Mouse (Mus musculus): ENCODE measurements around the gene Pank4. TPM values are rescaled to one million over a fixed set of nuclear protein-coding genes. Genes with fewer than 3 reads are reported as not detected.

Pank4 gene
- polyA plus RNA-seq, 1 experiment from 2014 or later: 56.0 TPM

DNA sequence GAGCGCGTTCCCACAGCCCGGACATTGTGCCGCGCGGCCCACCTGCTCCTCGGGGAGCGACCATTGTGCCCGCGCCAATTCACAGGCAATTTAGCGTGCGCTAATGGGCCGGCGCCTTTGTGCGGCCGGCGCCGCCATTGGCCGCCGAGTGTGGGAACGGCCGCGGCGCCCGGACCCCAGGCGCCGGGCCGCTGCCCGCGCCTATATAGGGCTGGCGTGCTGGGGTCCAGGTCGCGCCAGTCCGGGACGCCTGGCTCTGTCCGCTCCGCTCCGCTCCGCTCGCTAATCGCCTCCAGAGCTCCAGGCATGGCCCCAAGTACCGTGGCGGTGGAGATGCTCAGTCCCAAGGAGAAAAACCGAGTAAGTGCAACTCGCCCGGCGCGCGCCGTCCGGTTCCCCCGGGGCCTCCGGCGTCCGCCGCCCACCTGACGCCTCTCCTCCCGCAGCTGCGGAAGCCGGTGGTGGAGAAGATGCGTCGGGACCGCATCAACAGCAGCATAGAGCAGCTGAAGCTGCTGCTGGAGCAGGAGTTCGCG lies 3.2 kb upstream of the Pank4 start, which contains the start of gene Hes5:
Gene Hes5 (plus strand): TSS at position 234 of the 536 bp plus-strand sequence.
- Histone ChIP-seq H3K4me2 (replicated peaks) (peak within 1 kb of the TSS; percentile 77), H3K4me3 (peak within 1 kb of the TSS; percentile 44), H3K4me1 (peaks cover 51% of the 10 kb centered on the region), H3K27me3 (peaks cover 68% of the 10 kb centered on the region), H3K36me3 (no peaks in the 10 kb centered on the region), H3K9me3 (no peaks in the 10 kb centered on the region), H3K27ac (no peak within 1 kb of the TSS), H3K9ac (peak within 1 kb of the TSS; percentile 65)
- 1% methylated on average over 65 of the region's 65 CpGs for WGBS
- ATAC-seq (ENCODE audit: insufficient number of reproducible peaks, insufficient read depth, low FRiP score, low TSS enrichment): peak; percentile 17

DNA sequence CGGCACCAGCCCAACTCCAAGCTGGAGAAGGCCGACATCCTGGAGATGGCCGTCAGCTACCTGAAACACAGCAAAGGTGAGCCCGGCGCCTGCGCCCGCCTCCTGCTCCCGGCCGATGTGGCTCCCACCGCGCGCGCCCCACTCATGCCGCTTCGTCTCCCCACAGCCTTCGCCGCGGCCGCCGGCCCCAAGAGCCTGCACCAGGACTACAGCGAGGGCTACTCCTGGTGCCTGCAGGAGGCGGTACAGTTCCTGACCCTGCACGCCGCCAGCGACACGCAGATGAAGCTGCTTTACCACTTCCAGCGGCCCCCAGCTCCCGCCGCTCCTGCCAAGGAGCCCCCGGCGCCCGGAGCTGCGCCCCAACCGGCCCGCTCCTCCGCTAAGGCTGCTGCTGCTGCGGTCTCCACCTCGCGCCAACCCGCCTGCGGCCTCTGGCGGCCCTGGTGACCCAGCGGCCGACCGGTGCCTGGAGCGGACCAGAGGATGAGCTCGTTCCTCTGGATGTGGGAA lies 2.6 kb upstream of the Pank4 start:
- no peak overlapping the region for H3K27ac ChIP-seq
- ATAC-seq (ENCODE audit: insufficient number of reproducible peaks, insufficient read depth, low FRiP score, low TSS enrichment): no peak
- peaks cover 55% of the 10 kb centered on the region for H3K4me1 ChIP-seq
- H3K9ac ChIP-seq: peak overlapping the region; percentile 65
- peak overlapping the region; percentile 77 for H3K4me2 ChIP-seq (replicated peaks)
- H3K9me3 ChIP-seq: no peaks in the 10 kb centered on the region
- H3K36me3 ChIP-seq: no peaks in the 10 kb centered on the region
- peak overlapping the region; percentile 44 for H3K4me3 ChIP-seq
- under 1% methylated on average over 47 of the region's 47 CpGs for WGBS
- peaks cover 63% of the 10 kb centered on the region for H3K27me3 ChIP-seq

DNA sequence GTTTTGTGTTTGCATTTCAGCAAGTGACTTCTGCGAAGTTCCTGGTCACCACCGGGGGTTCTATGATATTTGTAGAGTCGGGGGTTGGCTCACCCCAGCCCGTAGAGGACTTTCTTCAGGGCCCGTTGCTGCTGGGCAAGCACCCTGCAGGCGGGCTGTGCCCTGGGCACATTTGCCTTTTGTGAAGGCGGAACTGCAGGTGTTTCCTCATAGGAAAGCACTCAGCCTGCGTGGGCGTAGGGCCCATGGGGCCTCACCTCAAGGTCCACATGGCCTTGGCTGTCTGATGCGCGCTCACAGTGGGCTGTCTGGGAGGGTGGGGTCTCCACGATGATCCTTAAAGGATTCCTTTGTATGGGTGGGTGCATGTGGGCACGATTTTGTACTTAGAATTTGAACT lies 2.0 kb upstream of the Pank4 start:
- Histone ChIP-seq H3K9me3 (no peaks in the 10 kb centered on the region), H3K4me3 (peak overlapping the region; percentile 44), H3K4me1 (peaks cover 55% of the 10 kb centered on the region), H3K9ac (peak overlapping the region; percentile 13; the same call in 1 of the 2 replicates), H3K4me2 (replicated peaks) (peak overlapping the region; percentile 77), H3K27me3 (peaks cover 58% of the 10 kb centered on the region), H3K27ac (no peak overlapping the region), H3K36me3 (no peaks in the 10 kb centered on the region)
- ATAC-seq (ENCODE audit: insufficient number of reproducible peaks, insufficient read depth, low FRiP score, low TSS enrichment): no peak
- 15% methylated on average over 13 of the region's 13 CpGs for WGBS

DNA sequence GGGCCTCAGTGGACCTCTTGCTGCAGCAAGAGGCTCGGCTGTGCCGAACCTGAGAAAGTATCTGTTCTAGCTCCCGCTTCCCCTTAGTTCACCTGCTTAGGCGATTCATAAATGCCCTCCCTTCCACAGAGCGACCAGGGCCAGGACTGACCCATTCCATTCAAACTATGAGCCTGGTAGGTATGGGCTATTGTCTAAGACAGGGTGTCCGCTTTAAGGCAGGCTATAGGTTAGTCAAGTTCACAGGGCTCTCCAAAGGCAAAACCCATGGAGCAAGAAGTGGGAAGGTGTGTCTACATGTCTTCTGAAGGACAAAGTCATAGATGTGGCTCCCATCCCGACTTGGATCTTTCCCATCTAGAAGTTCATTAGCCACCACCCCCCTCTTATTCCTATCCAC lies 1.2 kb upstream of the Pank4 start:
- H3K27me3 ChIP-seq: peaks cover 53% of the 10 kb centered on the region
- H3K4me1 ChIP-seq: peaks cover 55% of the 10 kb centered on the region
- H3K4me2 ChIP-seq (replicated peaks): peak overlapping the region; percentile 77
- WGBS: 76% methylated on average over 7 of the region's 7 CpGs
- ATAC-seq (ENCODE audit: insufficient number of reproducible peaks, insufficient read depth, low FRiP score, low TSS enrichment): no peak
- 0 out of 2 replicates have a peak overlapping the region, but pooled peaks have one; percentile 4 for H3K27ac ChIP-seq
- no peaks in the 10 kb centered on the region for H3K36me3 ChIP-seq
- H3K9me3 ChIP-seq: no peaks in the 10 kb centered on the region
- H3K9ac ChIP-seq: peak overlapping the region; percentile 27; the same call in 1 of the 2 replicates
- H3K4me3 ChIP-seq: peak overlapping the region; percentile 44

DNA sequence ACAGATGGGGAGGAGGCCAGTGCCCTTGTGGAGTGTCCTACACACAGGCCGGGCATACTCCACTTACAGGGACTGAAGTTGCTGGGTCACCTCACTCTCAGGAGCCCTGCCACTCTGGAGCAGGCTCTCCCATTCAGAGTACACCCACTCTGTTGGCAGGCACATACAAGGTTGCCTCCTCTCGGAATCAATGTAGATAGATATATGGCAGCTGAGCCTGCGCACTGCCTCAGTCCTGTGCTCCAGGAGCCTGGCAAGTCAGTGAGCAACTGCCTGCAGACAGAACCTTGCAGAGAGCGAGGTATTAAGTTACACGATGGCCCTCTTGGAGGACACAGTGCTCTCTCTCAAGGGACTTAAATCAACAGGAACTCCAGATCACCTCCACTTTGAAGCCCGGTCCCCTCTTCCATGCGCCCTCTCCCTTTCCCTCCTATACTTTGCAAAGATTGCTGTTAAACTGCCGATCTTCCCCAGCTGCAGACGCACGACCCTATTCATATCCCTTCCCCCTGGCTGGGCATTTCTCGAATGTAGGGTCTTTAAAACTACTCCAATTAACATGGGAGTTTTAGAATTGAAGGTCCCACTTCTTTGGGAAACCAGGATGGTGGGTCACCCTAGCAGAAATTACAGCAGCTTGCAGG lies 610 bp upstream of the Pank4 start:
- Histone ChIP-seq H3K4me1 (peaks cover 49% of the 10 kb centered on the region), H3K36me3 (no peaks in the 10 kb centered on the region), H3K27me3 (peaks cover 51% of the 10 kb centered on the region), H3K4me2 (replicated peaks) (peak overlapping the region; percentile 77), H3K4me3 (peak overlapping the region; percentile 88), H3K9ac (no peak overlapping the region), H3K27ac (0 out of 2 replicates have a peak overlapping the region, but pooled peaks have one; percentile 4), H3K9me3 (no peaks in the 10 kb centered on the region)
- no peak for ATAC-seq (ENCODE audit: insufficient number of reproducible peaks, insufficient read depth, low FRiP score, low TSS enrichment)
- 26% methylated on average over 11 of the region's 11 CpGs for WGBS

DNA sequence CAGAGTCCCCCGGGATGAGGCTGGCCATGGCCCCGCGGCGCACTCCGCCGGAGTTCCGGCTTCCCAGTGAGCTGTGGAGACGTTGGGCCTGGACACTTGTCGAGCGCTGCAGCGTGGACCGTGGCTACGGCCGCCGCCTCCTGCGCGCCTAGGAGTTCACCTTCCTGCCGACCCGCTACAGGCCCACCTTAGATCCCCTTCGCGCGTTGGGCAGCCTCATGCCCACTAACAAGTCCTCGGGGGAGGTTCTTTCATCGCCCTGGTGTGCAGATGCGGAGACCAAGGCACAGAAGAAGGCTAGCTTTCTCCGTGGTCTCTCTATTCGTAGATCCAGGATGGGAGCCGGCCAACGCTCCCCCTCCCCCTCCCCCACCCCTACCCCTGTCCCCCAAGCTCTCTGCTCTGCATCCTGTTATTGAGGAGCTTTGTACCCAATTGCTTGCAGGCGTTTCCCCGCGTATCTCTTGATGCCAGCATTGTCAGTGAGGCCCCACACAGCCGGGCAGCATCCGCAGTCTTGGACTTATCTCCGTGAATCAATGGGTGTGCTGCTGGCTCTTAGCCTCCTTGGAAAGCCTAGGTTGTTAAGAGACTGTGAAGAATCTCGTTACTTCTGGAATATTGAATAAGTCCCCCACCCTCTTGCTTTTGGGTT lies 785 bp downstream of the Pank4 start:
- Histone ChIP-seq H3K4me3 (peak overlapping the region; percentile 88), H3K4me2 (replicated peaks) (peak overlapping the region; percentile 77), H3K27me3 (peaks cover 37% of the 10 kb centered on the region), H3K9ac (peak overlapping the region; percentile 91), H3K4me1 (peaks cover 45% of the 10 kb centered on the region), H3K27ac (peak overlapping the region; percentile 86), H3K9me3 (no peaks in the 10 kb centered on the region), H3K36me3 (peaks cover 9% of the 10 kb centered on the region)
- no peak for ATAC-seq (ENCODE audit: insufficient number of reproducible peaks, insufficient read depth, low FRiP score, low TSS enrichment)
- WGBS: 1% methylated on average over 36 of the region's 36 CpGs

DNA sequence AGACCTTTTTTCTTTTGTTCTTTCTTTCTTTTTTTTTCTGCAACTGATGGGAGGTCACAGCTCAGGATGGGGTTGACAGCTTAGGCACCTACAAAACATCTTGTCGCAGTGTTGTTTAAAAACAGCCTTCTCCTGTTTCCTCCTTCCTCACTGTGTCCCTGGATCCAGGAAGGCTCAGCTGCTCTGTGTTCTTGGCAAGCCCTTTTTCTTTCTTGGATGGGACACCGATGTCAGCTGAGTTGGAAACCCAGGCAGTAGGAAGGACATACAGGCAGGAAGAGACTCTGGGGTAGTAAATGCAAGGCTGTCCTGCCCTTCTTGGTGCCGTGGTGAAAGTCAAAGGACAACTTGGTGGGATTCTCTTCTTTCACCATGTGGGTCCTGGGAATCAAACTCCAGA lies 1.9 kb downstream of the Pank4 start:
- Histone ChIP-seq H3K4me3 (no peak overlapping the region), H3K27me3 (peaks cover 25% of the 10 kb centered on the region), H3K36me3 (peaks cover 21% of the 10 kb centered on the region), H3K4me1 (peaks cover 34% of the 10 kb centered on the region), H3K9ac (no peak overlapping the region), H3K27ac (no peak overlapping the region), H3K4me2 (replicated peaks) (peak overlapping the region; percentile 77; the same call in 1 of the 2 replicates), H3K9me3 (no peaks in the 10 kb centered on the region)
- WGBS: 78% methylated on average over 3 of the region's 3 CpGs
- ATAC-seq (ENCODE audit: insufficient number of reproducible peaks, insufficient read depth, low FRiP score, low TSS enrichment): no peak

DNA sequence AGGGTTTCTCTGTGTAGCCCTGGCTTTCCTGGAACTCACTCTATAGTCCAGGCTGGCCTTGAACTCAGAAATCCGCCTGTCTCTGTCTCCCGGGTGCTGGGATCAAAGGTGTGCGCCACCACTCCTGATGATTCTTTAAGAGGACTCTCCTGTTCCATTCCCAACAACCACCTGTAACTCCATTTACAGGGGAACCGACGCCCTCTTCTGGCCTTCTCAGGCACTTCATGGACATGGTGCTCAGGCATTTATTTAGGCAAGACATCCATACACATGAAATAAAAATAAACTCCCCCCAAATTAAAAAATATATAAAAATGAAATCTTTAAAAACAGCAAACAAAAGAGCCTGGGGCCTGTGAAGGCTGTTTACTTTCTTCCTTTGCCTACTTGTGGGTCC lies 3.2 kb downstream of the Pank4 start:
- Histone ChIP-seq H3K27ac (no peak overlapping the region), H3K9me3 (no peaks in the 10 kb centered on the region), H3K4me1 (peaks cover 24% of the 10 kb centered on the region), H3K36me3 (peaks cover 34% of the 10 kb centered on the region), H3K9ac (no peak overlapping the region), H3K4me3 (no peak overlapping the region), H3K4me2 (replicated peaks) (no peak overlapping the region), H3K27me3 (peaks cover 12% of the 10 kb centered on the region)
- no peak for ATAC-seq (ENCODE audit: insufficient number of reproducible peaks, insufficient read depth, low FRiP score, low TSS enrichment)
- WGBS: 65% methylated on average over 5 of the region's 5 CpGs

DNA sequence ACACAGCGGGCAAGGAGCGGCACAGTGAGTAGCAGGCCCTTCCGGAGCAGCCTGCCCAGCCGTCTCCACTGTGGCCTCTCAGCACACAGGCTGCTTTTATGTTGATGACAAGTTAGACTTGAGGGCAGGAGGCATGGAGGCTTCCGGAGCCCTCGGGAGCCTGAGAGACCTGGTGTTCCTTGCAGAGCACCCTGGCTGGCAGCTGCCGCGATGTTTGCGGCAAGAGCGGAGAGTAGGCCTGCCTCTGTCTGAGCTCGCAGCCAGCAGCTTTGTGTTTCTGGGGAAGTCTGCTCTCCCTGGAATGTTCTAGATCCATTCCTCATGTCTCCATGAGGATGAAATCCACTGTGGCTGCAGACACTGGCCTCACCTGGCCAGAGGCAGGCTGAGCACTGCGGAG lies 8.6 kb downstream of the Pank4 start:
- Histone ChIP-seq H3K9ac (no peak overlapping the region), H3K27me3 (no peaks in the 10 kb centered on the region), H3K4me3 (no peak overlapping the region), H3K4me2 (replicated peaks) (no peak overlapping the region), H3K36me3 (peaks cover 88% of the 10 kb centered on the region), H3K9me3 (no peaks in the 10 kb centered on the region), H3K4me1 (no peaks in the 10 kb centered on the region), H3K27ac (no peak overlapping the region)
- WGBS: 97% methylated on average over 12 of the region's 12 CpGs
- ATAC-seq (ENCODE audit: insufficient number of reproducible peaks, insufficient read depth, low FRiP score, low TSS enrichment): no peak

DNA sequence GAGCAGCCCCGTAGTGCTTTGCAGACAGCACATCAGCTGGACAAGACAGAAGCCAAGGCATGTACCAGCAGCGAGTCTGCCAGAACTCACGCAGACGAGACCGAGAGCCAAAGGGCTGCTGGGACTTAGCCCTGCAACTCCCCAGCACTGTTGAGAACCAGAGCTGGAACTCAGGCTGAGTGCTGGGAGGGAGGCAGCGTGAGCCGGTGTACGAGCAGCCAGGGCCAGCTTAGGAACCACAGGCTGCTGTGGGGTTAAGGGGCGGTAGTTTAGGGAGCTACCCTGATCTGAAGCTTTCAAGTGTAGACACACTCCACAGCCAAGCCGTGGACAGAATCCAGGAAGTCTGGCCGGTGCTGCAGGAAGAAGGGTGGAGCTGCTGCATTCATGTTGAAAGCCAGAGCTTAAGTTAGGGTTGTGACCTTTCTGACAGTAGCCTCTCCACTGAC lies 10.3 kb downstream of the Pank4 start:
- Histone ChIP-seq H3K9ac (no peak overlapping the region), H3K27ac (no peak overlapping the region), H3K4me3 (no peak overlapping the region), H3K4me2 (replicated peaks) (no peak overlapping the region), H3K9me3 (no peaks in the 10 kb centered on the region), H3K27me3 (no peaks in the 10 kb centered on the region), H3K36me3 (peaks cover 100% of the 10 kb centered on the region), H3K4me1 (no peaks in the 10 kb centered on the region)
- ATAC-seq (ENCODE audit: insufficient number of reproducible peaks, insufficient read depth, low FRiP score, low TSS enrichment): no peak
- 87% methylated on average over 11 of the region's 11 CpGs for WGBS

DNA sequence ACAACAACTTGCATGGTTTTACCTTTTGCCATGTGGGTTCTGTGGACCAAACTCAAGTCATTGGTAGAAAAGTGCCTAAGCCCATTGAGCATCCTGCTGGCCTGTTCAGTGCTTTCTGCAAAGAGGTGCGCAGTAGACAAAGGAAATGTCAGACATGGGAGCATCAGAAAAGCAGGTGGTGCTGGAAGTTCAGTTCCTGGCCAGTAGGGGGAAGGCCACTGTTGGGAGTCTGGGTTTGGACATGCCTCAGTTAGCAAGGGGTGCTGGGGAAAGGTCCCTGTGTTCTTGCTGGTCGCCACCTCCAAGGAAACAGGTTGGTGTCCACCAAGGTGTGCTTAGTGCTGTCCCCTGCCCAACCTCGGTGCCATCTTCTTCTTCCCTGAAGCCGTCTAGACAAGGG lies 16.2 kb downstream of the Pank4 start:
- no peak overlapping the region for H3K27ac ChIP-seq
- no peaks in the 10 kb centered on the region for H3K9me3 ChIP-seq
- peaks cover 62% of the 10 kb centered on the region for H3K36me3 ChIP-seq
- no peak overlapping the region for H3K9ac ChIP-seq
- peaks cover 20% of the 10 kb centered on the region for H3K27me3 ChIP-seq
- no peak overlapping the region for H3K4me2 ChIP-seq (replicated peaks)
- 93% methylated on average over 4 of the region's 4 CpGs for WGBS
- 0 out of 2 replicates have a peak, but pooled peaks cover 5% of the 10 kb centered on the region for H3K4me1 ChIP-seq
- no peak overlapping the region for H3K4me3 ChIP-seq
- no peak for ATAC-seq (ENCODE audit: insufficient number of reproducible peaks, insufficient read depth, low FRiP score, low TSS enrichment)
